Mouse (Mus musculus) urinary bladder, postnatal 10 days (tissue): ENCODE data around the gene Capn7.

ENCODE experiments used
- DNase-seq: peaks from one replicate; pipeline ENCODE4 v3.0.0; 2022; ENCODE audit warnings: low spot score

Capn7 gene

DNA sequence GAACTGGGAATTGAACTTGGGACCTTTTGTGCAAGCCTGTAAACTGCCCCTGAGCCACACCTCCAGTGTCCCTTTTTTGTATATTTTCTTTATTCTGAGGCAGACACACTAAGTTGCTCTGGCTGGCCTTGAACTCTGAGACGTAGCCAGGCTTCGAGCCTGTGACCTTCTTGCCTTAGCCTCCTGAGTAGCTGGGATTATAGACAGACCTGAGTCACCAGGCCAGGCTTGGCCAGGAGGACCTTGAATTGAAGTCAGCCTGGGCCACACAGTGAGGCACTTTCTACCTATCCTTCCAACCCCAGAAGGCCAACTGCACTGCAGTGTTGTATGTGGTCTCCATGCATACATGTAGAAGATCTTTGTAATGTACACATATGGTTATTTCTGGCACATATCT, 60.0 kb downstream of the Capn7 start:
- DNase-seq: no peak

DNA sequence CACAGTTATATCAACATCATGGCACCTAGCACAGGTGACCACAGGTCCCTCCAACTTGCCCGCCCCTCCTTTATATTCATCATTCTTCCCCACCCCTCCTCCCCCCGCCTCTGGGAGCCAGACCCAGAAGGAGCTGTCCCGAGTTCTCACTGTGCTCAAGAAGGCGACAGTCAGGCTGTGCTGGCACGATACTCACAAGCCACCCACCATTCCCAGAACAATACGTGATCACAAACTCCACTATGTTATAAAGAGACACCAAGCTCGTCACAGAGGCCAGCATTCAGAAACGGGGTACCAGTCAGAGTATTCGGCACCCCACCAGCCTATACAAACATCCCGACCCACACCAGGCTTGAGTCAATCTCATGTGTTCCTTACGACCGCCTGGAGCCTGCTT, 60.9 kb downstream of the Capn7 start:
- DNase-seq: no peak

- no peak for DNase-seq
These were observed 61.6 kb downstream of the Capn7 start for GRCm38 (mm10) chr14:31397791-31398595.

DNA sequence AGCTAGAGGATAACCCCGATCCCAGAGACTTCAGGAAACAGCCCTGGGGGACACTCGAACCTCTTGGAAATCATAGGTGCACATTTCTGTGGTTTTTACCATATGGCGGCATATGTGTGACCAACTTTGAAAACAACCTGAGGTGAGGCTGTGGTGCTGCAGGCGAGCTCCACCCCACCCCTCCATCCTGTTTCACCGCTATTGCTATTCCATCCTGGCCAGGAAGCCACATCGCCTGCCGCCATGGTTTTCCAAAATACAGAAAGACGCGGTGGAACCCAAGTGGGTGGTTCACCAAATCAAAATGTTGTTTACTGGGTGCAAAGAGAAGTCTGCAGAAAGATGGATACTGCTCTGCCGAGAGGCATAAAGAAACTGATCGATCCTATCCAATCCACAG, 62.4 kb downstream of the Capn7 start:
- no peak for DNase-seq

DNA sequence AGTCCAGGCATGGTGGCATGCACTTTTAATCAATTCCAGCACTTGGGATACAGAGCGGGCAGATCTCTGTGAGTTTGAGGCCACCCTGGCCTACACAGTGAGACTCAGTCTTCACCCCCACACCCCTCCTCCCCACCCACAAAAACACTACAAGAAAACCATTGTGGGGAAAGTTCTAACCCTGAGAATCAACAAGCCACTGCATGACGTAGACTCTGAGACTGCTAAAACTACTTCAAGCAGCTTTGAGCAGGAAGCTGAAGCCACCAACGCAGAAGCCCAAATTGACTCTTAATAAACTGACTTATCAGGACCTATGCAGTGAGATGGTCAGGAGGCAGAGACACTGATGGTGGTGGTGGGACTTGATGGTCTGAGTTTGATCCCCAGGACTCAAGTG, 62.8 kb downstream of the Capn7 start:
- DNase-seq: no peak

GRCm38 (mm10) chr14:31400246-31400645, 63.8 kb downstream of the Capn7 start:
- no peak for DNase-seq

DNA sequence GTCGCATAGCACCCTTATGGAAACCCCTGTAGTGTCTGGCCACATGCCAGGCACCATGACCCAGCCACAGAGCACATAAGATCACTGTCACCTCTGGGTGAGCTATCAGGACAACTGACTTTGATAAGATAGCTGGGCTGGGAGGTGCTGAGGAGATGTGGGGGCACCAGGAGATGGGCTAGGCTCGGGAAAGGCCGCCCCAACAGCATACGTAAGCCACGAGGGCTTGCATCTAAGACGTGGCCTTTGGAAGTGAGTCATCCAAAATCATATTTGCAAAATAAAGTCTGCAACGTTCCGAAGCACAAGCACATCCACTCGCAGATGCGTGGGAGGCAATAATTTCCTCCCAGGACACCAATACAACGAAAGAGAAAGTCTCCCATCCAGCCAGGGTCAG, 64.5 kb downstream of the Capn7 start:
- DNase-seq: no peak

- no peak for DNase-seq
These were observed 65.5 kb downstream of the Capn7 start for GRCm38 (mm10) chr14:31401918-31402427.

GRCm38 (mm10) chr14:31402693-31403092, 66.3 kb downstream of the Capn7 start:
- no peak for DNase-seq

GRCm38 (mm10) chr14:31403556-31403955, 67.1 kb downstream of the Capn7 start:
- DNase-seq: no peak

GRCm38 (mm10) chr14:31403995-31404394, 67.6 kb downstream of the Capn7 start:
- DNase-seq: no peak

GRCm38 (mm10) chr14:31404663-31405062, 68.2 kb downstream of the Capn7 start:
- DNase-seq: no peak

GRCm38 (mm10) chr14:31405652-31406051, 69.2 kb downstream of the Capn7 start:
- no peak for DNase-seq

- no peak for DNase-seq
These were observed 69.8 kb downstream of the Capn7 start for GRCm38 (mm10) chr14:31406154-31406810.

GRCm38 (mm10) chr14:31407208-31407607, 70.8 kb downstream of the Capn7 start:
- DNase-seq: no peak

GRCm38 (mm10) chr14:31407911-31408604, 71.6 kb downstream of the Capn7 start:
- no peak for DNase-seq

GRCm38 (mm10) chr14:31408666-31409065, 72.2 kb downstream of the Capn7 start:
- DNase-seq: no peak

GRCm38 (mm10) chr14:31410123-31410724, 73.8 kb downstream of the Capn7 start:
- DNase-seq: no peak

GRCm38 (mm10) chr14:31410737-31411136, 74.3 kb downstream of the Capn7 start:
- no peak for DNase-seq

GRCm38 (mm10) chr14:31412651-31413056, 76.2 kb downstream of the Capn7 start:
- no peak for DNase-seq

DNA sequence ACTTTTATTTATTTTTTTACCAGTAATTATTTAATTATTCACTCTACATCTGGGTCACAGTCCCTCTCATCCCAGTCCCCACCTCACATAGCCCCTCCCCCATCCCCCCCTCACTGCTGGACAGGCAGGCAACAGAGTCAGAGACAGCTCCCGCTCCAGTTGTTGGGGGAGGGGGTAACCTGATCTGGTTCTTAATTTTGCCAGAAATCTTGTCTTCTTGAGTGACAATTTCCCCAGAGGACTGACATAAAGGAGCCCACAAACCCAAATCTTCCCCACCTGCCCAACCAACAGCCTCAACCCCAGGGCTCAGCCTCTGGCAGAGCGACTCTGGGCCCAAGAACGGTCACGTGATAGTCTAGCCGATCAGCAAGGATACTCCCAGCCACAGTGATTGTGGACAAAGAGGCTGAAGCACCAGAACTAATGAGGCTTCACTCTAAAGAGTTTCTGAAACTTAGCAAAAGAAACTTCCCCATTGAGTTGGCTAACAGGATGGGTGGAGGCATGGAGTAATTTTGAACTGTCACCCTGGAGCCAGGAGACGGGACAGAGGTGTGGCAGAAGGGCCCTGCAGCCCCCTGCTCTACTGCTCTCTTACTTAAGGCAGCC, 77.1 kb downstream of the Capn7 start:
- no peak for DNase-seq
